Mouse (Mus musculus): Measurements from ENCODE around the gene Tamm41. TPM values are rescaled to one million over a fixed set of nuclear protein-coding genes. Genes with fewer than 3 reads are reported as not detected.

Tamm41 gene
- total RNA-seq, 2 experiments from 2014 or later = 9.8 to 25.2 TPM

- no peak for ATAC-seq (replicated peaks; ENCODE audit: low FRiP score, poor library complexity, severe bottlenecking)
Measured at GRCm38 (mm10) chr6:114982671-114983070, 55.0 kb downstream of the Tamm41 start.

GRCm38 (mm10) chr6:114979715-114980114 lies 58.0 kb downstream of the Tamm41 start:
- ATAC-seq (replicated peaks; ENCODE audit: low FRiP score, poor library complexity, severe bottlenecking) = no peak

GRCm38 (mm10) chr6:114976915-114977419 lies 60.7 kb downstream of the Tamm41 start:
- no peak for ATAC-seq (replicated peaks; ENCODE audit: low FRiP score, poor library complexity, severe bottlenecking)

GRCm38 (mm10) chr6:114974331-114974730 lies 63.3 kb downstream of the Tamm41 start:
- ATAC-seq (replicated peaks; ENCODE audit: low FRiP score, poor library complexity, severe bottlenecking) = no peak

GRCm38 (mm10) chr6:114972988-114973387 lies 64.7 kb downstream of the Tamm41 start:
- ATAC-seq (replicated peaks; ENCODE audit: low FRiP score, poor library complexity, severe bottlenecking) = no peak

GRCm38 (mm10) chr6:114970895-114971294 lies 66.8 kb downstream of the Tamm41 start:
- no peak for ATAC-seq (replicated peaks; ENCODE audit: low FRiP score, poor library complexity, severe bottlenecking)

- ATAC-seq (replicated peaks; ENCODE audit: low FRiP score, poor library complexity, severe bottlenecking) = no peak
Measured at GRCm38 (mm10) chr6:114970386-114970785, 67.3 kb downstream of the Tamm41 start.

GRCm38 (mm10) chr6:114969213-114970120 lies 68.2 kb downstream of the Tamm41 start, which contains the start of gene Vgll4:
Gene Vgll4 (minus strand): TSS chr6:114969994.
- ATAC-seq (replicated peaks; ENCODE audit: low FRiP score, poor library complexity, severe bottlenecking) = no peak

- ATAC-seq (replicated peaks; ENCODE audit: low FRiP score, poor library complexity, severe bottlenecking) = no peak
Measured at GRCm38 (mm10) chr6:114968361-114969212, 69.1 kb downstream of the Tamm41 start.

GRCm38 (mm10) chr6:114967623-114968022 lies 70.1 kb downstream of the Tamm41 start:
- ATAC-seq (replicated peaks; ENCODE audit: low FRiP score, poor library complexity, severe bottlenecking) = no peak

GRCm38 (mm10) chr6:114966396-114967154 lies 71.1 kb downstream of the Tamm41 start:
- ATAC-seq (replicated peaks; ENCODE audit: low FRiP score, poor library complexity, severe bottlenecking) = no peak

GRCm38 (mm10) chr6:114965802-114966201 lies 71.9 kb downstream of the Tamm41 start:
- ATAC-seq (replicated peaks; ENCODE audit: low FRiP score, poor library complexity, severe bottlenecking) = no peak

GRCm38 (mm10) chr6:114965396-114965795 lies 72.3 kb downstream of the Tamm41 start:
- ATAC-seq (replicated peaks; ENCODE audit: low FRiP score, poor library complexity, severe bottlenecking) = no peak

GRCm38 (mm10) chr6:114964235-114964634 lies 73.4 kb downstream of the Tamm41 start:
- ATAC-seq (replicated peaks; ENCODE audit: low FRiP score, poor library complexity, severe bottlenecking) = no peak

- no peak for ATAC-seq (replicated peaks; ENCODE audit: low FRiP score, poor library complexity, severe bottlenecking)
Measured at GRCm38 (mm10) chr6:114963636-114964035, 74.0 kb downstream of the Tamm41 start.

- no peak for ATAC-seq (replicated peaks; ENCODE audit: low FRiP score, poor library complexity, severe bottlenecking)
Measured at GRCm38 (mm10) chr6:114961276-114962068, 76.2 kb downstream of the Tamm41 start.

- no peak for ATAC-seq (replicated peaks; ENCODE audit: low FRiP score, poor library complexity, severe bottlenecking)
Measured at GRCm38 (mm10) chr6:114959012-114959398, 78.7 kb downstream of the Tamm41 start.

GRCm38 (mm10) chr6:114958249-114959011 lies 79.2 kb downstream of the Tamm41 start:
- ATAC-seq (replicated peaks; ENCODE audit: low FRiP score, poor library complexity, severe bottlenecking) = no peak
